Mouse (Mus musculus) hindbrain, embryonic 10.5 days (tissue): Measurements from ENCODE around the gene Defb19. TPM values are rescaled to one million over a fixed set of nuclear protein-coding genes. Genes with fewer than 3 reads are reported as not detected.

ENCODE experiments used
- DNase-seq: peaks from one replicate; pipeline ENCODE4 v3.0.0-alpha.2; 2017; ENCODE audit warnings: low spot score
- H3K27ac ChIP-seq: fragments of 300-500 bp; sonication (generic); 2 replicates; pipeline ENCODE4 v1.5.1; 2016; ENCODE audit warnings: mild to moderate bottlenecking, moderate library complexity
- H3K27me3 ChIP-seq: fragments of 300-500 bp; sonication (generic); 2 replicates; pipeline ENCODE4 v1.6.1; 2016; ENCODE audit warnings: mild to moderate bottlenecking; ENCODE audit not compliant: poor library complexity, insufficient read depth, severe bottlenecking
- H3K36me3 ChIP-seq: fragments of 300-500 bp; sonication (generic); 2 replicates; pipeline ENCODE4 v1.6.1; 2016; ENCODE audit warnings: mild to moderate bottlenecking, moderate library complexity
- H3K4me1 ChIP-seq: fragments of 300-500 bp; sonication (generic); replicated peaks from 2 replicates; pipeline ENCODE4 v1.6.1; 2016; ENCODE audit warnings: mild to moderate bottlenecking
- H3K4me3 ChIP-seq: fragments of 300-500 bp; sonication (generic); 2 replicates; pipeline ENCODE4 v1.5.1; 2016; ENCODE audit warnings: mild to moderate bottlenecking, moderate library complexity
- H3K9me3 ChIP-seq: fragments of 300-500 bp; sonication (generic); 2 replicates; pipeline ENCODE4 v1.6.1; 2016; ENCODE audit warnings: mild to moderate bottlenecking, moderate library complexity
- WGBS: fragments of 180-500 bp; shearing (Covaris S2); methylation state at CpG from one replicate; pipeline ENCODE4 v1.1.7; 2016; 5-methylcytosine and 5-hydroxymethylcytosine counted together
- polyA plus RNA-seq: library from polyadenylated mRNA; unstranded; fragments of >200 nt; fragmentation: Nextera tagmentation; extraction: Ambion mirVana; gene quantifications from 2 replicates; pipeline ENCODE4 v1.2.1, GENCODE M21; 2016

Defb19 gene
- polyA plus RNA-seq = not detected in 2 replicates

DNA sequence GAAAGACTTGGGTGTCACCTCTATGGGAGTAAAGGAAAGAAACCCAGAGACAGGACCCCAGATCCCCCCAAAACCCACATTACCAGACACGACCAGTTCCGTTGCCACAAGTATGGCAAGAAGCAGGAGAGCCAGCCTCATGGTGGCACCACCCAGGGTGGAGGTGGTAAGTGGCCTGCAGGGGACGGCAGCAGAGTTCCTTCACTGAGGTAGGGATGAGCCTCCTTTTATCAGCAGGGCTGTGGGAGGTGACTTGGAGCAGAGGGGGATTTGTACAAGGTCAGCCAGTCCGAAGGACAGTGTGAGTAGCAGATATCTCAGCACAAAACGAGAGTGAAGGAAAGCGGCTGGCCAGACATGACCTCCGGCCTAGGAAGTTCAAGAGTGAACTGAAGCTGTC, at the start of gene Defb19:
Defb19 (minus strand) TSS at position 206 of the 400 bp plus-strand sequence.
- Histone ChIP-seq H3K27ac (no peak within 1 kb of the TSS), H3K4me1 (peaks cover 2% of the 10 kb centered on the region; the same call in 1 of the 2 replicates), H3K4me3 (no peak within 1 kb of the TSS), H3K27me3 (no peaks in the 10 kb centered on the region), H3K36me3 (no peaks in the 10 kb centered on the region), H3K9me3 (no peaks in the 10 kb centered on the region)
- DNase-seq = no peak
- 72% methylated on average over 7 of the region's 7 CpGs for WGBS

- 91% methylated on average over 6 of the region's 6 CpGs for WGBS
- Histone ChIP-seq H3K4me3 (no peak overlapping the region), H3K27ac (no peak overlapping the region), H3K36me3 (no peaks in the 10 kb centered on the region), H3K4me1 (peaks cover 40% of the 10 kb centered on the region), H3K27me3 (peaks cover 71% of the 10 kb centered on the region), H3K9me3 (no peaks in the 10 kb centered on the region)
- no peak for DNase-seq
Observed at GRCm38 (mm10) chr2:152629904-152630303, 49.8 kb upstream of the Defb19 start.

DNA sequence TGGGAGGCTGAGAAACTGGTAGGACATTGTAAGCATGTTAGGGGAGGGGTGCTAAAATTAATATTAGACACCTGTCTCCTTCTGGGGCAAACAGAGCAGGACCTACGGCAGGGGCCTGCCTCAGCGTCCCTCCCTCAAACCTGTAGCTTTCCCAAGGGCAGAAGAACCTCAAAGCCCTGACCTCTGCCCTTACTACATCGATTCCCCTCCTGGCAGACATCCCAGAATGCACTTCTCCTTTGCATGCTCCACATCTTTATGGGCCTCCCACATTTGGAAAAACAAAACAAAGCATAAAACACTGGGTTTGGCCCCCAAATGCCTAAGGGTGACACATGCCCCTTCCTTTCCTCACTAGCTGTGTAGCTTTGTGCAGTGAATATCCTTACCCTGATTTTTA, 49.1 kb upstream of the Defb19 start:
- no peaks in the 10 kb centered on the region for H3K9me3 ChIP-seq
- no peak overlapping the region for H3K4me3 ChIP-seq
- peaks cover 40% of the 10 kb centered on the region for H3K4me1 ChIP-seq
- WGBS = 79% methylated on average over 3 of the region's 3 CpGs
- peaks cover 77% of the 10 kb centered on the region for H3K27me3 ChIP-seq
- H3K27ac ChIP-seq = no peak overlapping the region
- DNase-seq = no peak
- H3K36me3 ChIP-seq = no peaks in the 10 kb centered on the region

GRCm38 (mm10) chr2:152628066-152628465, 48.0 kb upstream of the Defb19 start:
- Histone ChIP-seq H3K27me3 (peaks cover 77% of the 10 kb centered on the region), H3K36me3 (no peaks in the 10 kb centered on the region), H3K4me1 (peaks cover 34% of the 10 kb centered on the region), H3K4me3 (no peak overlapping the region), H3K27ac (no peak overlapping the region), H3K9me3 (no peaks in the 10 kb centered on the region)
- WGBS = 36% methylated on average over 17 of the region's 17 CpGs
- no peak for DNase-seq

DNA sequence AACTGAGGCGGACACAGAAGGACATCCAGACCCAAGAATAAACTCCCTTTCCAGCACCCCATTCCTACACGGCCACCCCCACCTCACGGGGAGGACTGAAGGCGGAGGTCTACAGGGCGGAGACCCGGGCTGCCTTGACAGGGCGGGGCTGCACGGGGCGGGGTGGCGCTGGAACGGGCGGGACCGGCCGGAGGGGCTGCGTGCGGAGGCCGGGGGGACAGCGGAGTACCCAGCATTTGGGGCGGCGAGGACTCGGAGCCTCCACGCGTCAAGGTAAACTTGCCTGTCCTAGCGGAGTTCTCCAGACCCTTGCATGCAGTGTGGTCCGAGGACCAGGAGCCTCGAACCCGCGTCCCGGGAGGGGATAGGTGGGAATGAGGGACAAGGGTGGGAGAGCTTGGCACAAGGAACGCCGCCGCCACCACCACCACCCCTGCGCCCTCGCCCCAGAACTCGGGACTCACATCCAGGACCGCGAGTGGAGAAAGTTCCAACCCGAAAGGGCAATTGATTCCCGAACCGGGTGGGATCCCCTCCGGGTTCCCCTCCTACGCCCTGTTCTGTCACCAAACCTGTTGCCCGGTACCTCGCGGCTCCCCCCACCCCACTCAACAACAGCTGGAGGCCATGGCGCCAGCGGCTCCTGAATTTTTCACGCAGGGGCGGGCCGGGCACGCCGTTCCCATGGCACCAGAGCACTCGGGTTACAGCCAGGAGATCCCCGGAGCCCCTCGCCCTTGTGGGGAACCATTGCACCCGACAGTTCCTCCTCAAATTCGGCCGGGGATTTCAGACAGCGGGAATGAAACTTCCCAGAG, 46.9 kb upstream of the Defb19 start, which contains the start of gene Rem1:
Rem1 (plus strand) TSS at position 178 of the 818 bp plus-strand sequence.
- no peaks in the 10 kb centered on the region for H3K9me3 ChIP-seq
- H3K27me3 ChIP-seq = peaks cover 71% of the 10 kb centered on the region
- peak; percentile 58 for DNase-seq
- peak within 1 kb of the TSS; percentile 56 for H3K4me3 ChIP-seq
- peak within 1 kb of the TSS; percentile 37 for H3K27ac ChIP-seq
- no peaks in the 10 kb centered on the region for H3K36me3 ChIP-seq
- peaks cover 30% of the 10 kb centered on the region for H3K4me1 ChIP-seq
- 2% methylated on average over 59 of the region's 59 CpGs for WGBS

DNA sequence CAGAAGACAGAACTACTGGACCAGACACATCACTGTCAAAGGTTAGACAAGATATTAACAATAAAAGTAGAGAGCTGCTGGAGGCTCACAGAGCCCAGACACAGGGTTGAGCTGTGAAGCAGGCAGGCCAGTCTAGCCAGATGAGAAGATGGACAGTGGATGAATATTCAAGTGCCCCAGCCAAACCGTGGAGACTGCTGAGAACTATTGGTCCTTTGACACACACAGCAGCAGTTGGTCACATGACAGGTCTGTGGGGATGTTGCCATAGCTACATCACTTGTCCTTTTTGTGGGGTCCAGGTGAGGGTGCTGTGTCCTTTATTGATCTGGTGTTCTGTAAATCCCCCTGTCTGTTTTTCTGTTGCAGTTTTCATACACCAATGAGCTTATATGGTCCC, 45.1 kb upstream of the Defb19 start:
- Histone ChIP-seq H3K27me3 (peaks cover 69% of the 10 kb centered on the region), H3K36me3 (no peaks in the 10 kb centered on the region), H3K4me3 (no peak overlapping the region), H3K4me1 (peaks cover 30% of the 10 kb centered on the region), H3K27ac (no peak overlapping the region), H3K9me3 (no peaks in the 10 kb centered on the region)
- DNase-seq = peak; percentile 13
- WGBS = 12% methylated on average over 1 of the region's 1 CpGs

GRCm38 (mm10) chr2:152624566-152624965, 44.5 kb upstream of the Defb19 start:
- H3K36me3 ChIP-seq = no peaks in the 10 kb centered on the region
- WGBS = 94% methylated on average over 2 of the region's 2 CpGs
- peaks cover 62% of the 10 kb centered on the region for H3K27me3 ChIP-seq
- no peaks in the 10 kb centered on the region for H3K9me3 ChIP-seq
- no peak overlapping the region for H3K4me3 ChIP-seq
- H3K4me1 ChIP-seq = peaks cover 33% of the 10 kb centered on the region
- no peak for DNase-seq
- no peak overlapping the region for H3K27ac ChIP-seq

DNA sequence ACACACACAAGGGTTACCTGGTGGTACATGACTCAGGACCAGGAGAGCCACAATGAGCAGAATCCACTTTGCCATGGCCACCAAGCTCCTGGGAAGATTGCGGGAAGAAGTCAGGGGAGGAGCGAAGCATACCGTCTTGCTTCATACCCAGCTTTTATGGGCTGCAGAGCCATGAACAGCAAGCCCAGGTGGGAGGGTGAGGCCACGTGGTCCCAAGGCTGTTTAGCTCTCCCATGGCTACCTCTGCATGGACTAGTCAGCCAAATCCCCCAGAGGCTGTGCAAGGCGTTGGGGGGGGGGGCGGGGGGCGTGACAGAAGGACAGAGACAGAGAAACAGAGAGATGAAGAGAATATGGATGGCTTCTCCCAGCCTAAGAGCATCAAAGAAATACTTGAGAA, 42.8 kb upstream of the Defb19 start, which contains the start of gene Defb25:
Defb25 (minus strand) TSS at position 101 of the 400 bp plus-strand sequence.
- Histone ChIP-seq H3K4me3 (no peak within 1 kb of the TSS), H3K27me3 (peaks cover 46% of the 10 kb centered on the region), H3K9me3 (no peaks in the 10 kb centered on the region), H3K36me3 (no peaks in the 10 kb centered on the region), H3K27ac (no peak within 1 kb of the TSS), H3K4me1 (peaks cover 30% of the 10 kb centered on the region)
- WGBS = 85% methylated on average over 7 of the region's 7 CpGs
- no peak for DNase-seq

DNA sequence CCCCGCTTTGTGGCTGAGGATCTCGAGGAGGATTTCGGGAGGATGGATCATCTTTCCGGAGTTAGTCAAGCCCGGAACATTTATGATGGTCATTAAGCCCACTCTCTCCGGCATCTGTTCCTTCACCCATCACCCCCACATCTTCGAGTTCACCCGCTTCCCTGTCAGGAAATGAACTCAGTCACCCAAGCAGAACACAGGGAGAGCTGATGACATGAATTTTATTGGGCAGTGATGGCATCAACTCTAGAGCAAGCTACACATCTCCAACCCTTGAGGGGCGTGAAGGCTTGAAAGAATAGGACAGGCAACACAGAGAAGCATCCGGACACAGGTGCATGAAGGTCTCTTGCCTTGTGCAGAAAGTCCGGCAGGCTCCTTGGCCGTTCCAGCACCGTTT, 42.0 kb upstream of the Defb19 start:
- no peaks in the 10 kb centered on the region for H3K36me3 ChIP-seq

GRCm38 (mm10) chr2:152620367-152621134, 40.4 kb upstream of the Defb19 start:
- 80% methylated on average over 9 of the region's 9 CpGs for WGBS

More for the DNA sequence above, 42.0 kb upstream of the Defb19 start:
- peaks cover 22% of the 10 kb centered on the region for H3K4me1 ChIP-seq
- 91% methylated on average over 13 of the region's 13 CpGs for WGBS
- no peaks in the 10 kb centered on the region for H3K9me3 ChIP-seq
- H3K27me3 ChIP-seq = peaks cover 38% of the 10 kb centered on the region
- no peak for DNase-seq
- H3K27ac ChIP-seq = no peak overlapping the region
- H3K4me3 ChIP-seq = no peak overlapping the region

GRCm38 (mm10) chr2:152617374-152617773, 37.3 kb upstream of the Defb19 start:
- Histone ChIP-seq H3K27ac (no peak overlapping the region), H3K4me3 (no peak overlapping the region), H3K27me3 (no peaks in the 10 kb centered on the region), H3K4me1 (peaks cover 5% of the 10 kb centered on the region; the same call in 1 of the 2 replicates), H3K9me3 (no peaks in the 10 kb centered on the region), H3K36me3 (no peaks in the 10 kb centered on the region)
- DNase-seq = no peak
- WGBS = 59% methylated on average over 5 of the region's 5 CpGs

More at GRCm38 (mm10) chr2:152620367-152621134, 40.4 kb upstream of the Defb19 start:
- peaks cover 22% of the 10 kb centered on the region for H3K27me3 ChIP-seq
- H3K9me3 ChIP-seq = no peaks in the 10 kb centered on the region
- H3K27ac ChIP-seq = no peak overlapping the region
- DNase-seq = no peak
- no peak overlapping the region for H3K4me3 ChIP-seq
- H3K4me1 ChIP-seq = peaks cover 9% of the 10 kb centered on the region
- H3K36me3 ChIP-seq = no peaks in the 10 kb centered on the region

DNA sequence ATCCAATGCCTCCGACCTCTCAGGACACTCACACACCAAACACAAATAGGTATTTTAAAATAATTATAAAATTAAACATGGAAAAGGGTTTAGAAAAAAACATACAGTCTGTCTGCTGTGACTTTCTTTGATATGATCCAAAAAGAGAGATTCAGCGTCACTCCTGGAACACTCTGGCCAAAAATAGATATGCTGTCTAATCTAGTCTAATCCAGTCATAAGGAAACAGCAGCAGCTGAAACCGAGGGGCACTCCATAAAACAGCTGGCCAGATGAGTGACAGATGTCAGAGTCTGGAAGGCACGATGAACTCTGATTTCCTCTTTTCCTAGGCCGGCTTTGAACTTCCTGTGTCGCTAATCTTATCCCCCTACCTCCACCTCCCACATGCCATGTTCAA, 36.4 kb upstream of the Defb19 start:
- H3K36me3 ChIP-seq = no peaks in the 10 kb centered on the region

DNA sequence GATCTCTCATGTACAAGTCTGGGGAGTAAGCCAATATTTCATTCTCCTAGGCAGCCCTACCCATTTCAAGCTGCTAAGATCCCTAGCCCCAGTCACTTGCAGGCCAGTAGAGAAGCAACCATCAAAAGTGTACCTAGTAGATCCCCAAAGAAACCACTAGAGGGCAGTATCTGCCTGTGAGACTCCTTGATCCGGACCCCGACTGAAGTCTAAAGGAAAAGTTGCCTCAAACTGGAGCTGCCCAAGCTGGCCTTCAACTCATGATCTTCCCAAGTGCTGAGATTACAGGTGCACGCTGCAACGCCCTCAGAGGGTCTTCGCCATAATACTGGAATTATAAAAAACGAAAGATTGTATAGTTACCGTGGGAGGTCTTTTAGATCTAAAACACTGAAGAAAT, 35.5 kb upstream of the Defb19 start:
- 11% methylated on average over 7 of the region's 7 CpGs for WGBS
- H3K36me3 ChIP-seq = no peaks in the 10 kb centered on the region
- peaks cover 12% of the 10 kb centered on the region for H3K4me1 ChIP-seq
- no peaks in the 10 kb centered on the region for H3K9me3 ChIP-seq
- H3K27me3 ChIP-seq = no peaks in the 10 kb centered on the region
- peak; percentile 52 for DNase-seq
- H3K27ac ChIP-seq = no peak overlapping the region
- H3K4me3 ChIP-seq = no peak overlapping the region

More for the DNA sequence above, 36.4 kb upstream of the Defb19 start:
- Histone ChIP-seq H3K4me1 (peaks cover 12% of the 10 kb centered on the region), H3K27ac (no peak overlapping the region), H3K9me3 (no peaks in the 10 kb centered on the region), H3K27me3 (no peaks in the 10 kb centered on the region), H3K4me3 (no peak overlapping the region)
- no peak for DNase-seq
- 87% methylated on average over 6 of the region's 6 CpGs for WGBS
